33 mouse cellular contexts compared by ENCODE assay signal in genomic region chr5:21894168-21894567, GRCm38 (mm10). TPM values are rescaled to one million over a fixed set of nuclear protein-coding genes. Genes with fewer than 3 reads are reported as not detected.
DNase-seq lines count a peak whose midpoint lies in the region; ATAC-seq lines count a peak whose summit lies in the region.
"Had no signal": no experiment of that assay in that cellular context is flagged by ENCODE, and none has a peak within 500 bp of the region (broad histone marks: within the 10 kb centered on the region; RNA-seq: fewer than 3 reads in every experiment).

No protein-coding gene starts in this region.

- H3K4me3 ChIP-seq in hindbrain, embryonic 16.5 days (ENCODE audit: low read length): no peak overlapping the region
- H3K4me3 ChIP-seq: embryonic facial prominence, embryonic 10.5 days; embryonic facial prominence, embryonic 13.5 days; forebrain, embryonic 10.5 days; forebrain, embryonic 13.5 days; gastrocnemius, adult 2 months; heart, adult 2 months; heart, embryonic 10.5 days; hindbrain, embryonic 12.5 days; hindbrain, embryonic 15.5 days; intestine, embryonic 15.5 days had no signal

- no peaks in the 10 kb centered on the region for H3K9me3 ChIP-seq in hindbrain, embryonic 16.5 days (ENCODE audit: control insufficient read depth, low read length)
- H3K9me3 ChIP-seq: embryonic facial prominence, embryonic 10.5 days; embryonic facial prominence, embryonic 13.5 days; forebrain, embryonic 10.5 days; forebrain, embryonic 13.5 days; G1E; heart, embryonic 10.5 days; hindbrain, embryonic 12.5 days; hindbrain, embryonic 15.5 days; intestine, embryonic 15.5 days had no signal

- DNase-seq in frontal cortex, postnatal 10 days (ENCODE audit: low spot score in 2 of 2): no peak
- DNase-seq in left cerebral cortex, postnatal 14 days (ENCODE audit: low spot score in 2 of 2): peak; percentile 29 to 55
- DNase-seq in left cerebral cortex, postnatal 36 days (ENCODE audit: low spot score in 2 of 2): no peak
- peak; percentile 52 for DNase-seq in brain, adult 2 months (ENCODE audit: low read depth, low spot score)
- DNase-seq: adrenal gland, adult 2 months; adrenal gland, postnatal 14 days; cerebellum, adult 11-12 months; cerebellum, adult 8-10 months; cerebellum, postnatal 10 days; cerebellum, postnatal 36 days; embryo, embryonic 11 days; gastrocnemius, adult 2 months; gastrocnemius, postnatal 14 days; heart, adult 2 months; kidney, adult 11 months had no signal

- no peak overlapping the region for H3K4me2 ChIP-seq in hindbrain, embryonic 16.5 days (ENCODE audit: low read length)
- H3K4me2 ChIP-seq: embryonic facial prominence, embryonic 13.5 days; forebrain, embryonic 13.5 days; hindbrain, embryonic 12.5 days; hindbrain, embryonic 15.5 days; intestine, embryonic 15.5 days had no signal

- 89% methylated on average over 3 of the region's 3 CpGs for WGBS in hindbrain, embryonic 16.5 days

- no peaks in the 10 kb centered on the region for H3K27me3 ChIP-seq in hindbrain, embryonic 16.5 days (replicated peaks; ENCODE audit: control insufficient read depth, insufficient read depth, low read length)
- H3K27me3 ChIP-seq: embryonic facial prominence, embryonic 13.5 days; forebrain, embryonic 13.5 days; hindbrain, embryonic 12.5 days; hindbrain, embryonic 15.5 days; intestine, embryonic 15.5 days had no signal

- ATAC-seq in frontal cortex, adult (ENCODE audit: low TSS enrichment): peak; percentile 99
- ATAC-seq in hindbrain, embryonic 16.5 days: no peak
- ATAC-seq: forebrain, embryonic 13.5 days; forebrain, embryonic 16.5 days; intestine, embryonic 15.5 days; Patski had no signal

- no peaks in the 10 kb centered on the region for H3K4me1 ChIP-seq in hindbrain, embryonic 16.5 days (ENCODE audit: control insufficient read depth, insufficient read depth, low read depth, low read length)
- H3K4me1 ChIP-seq: embryonic facial prominence, embryonic 10.5 days; embryonic facial prominence, embryonic 13.5 days; forebrain, embryonic 10.5 days; forebrain, embryonic 13.5 days; hindbrain, embryonic 12.5 days; hindbrain, embryonic 15.5 days; intestine, embryonic 15.5 days had no signal

- no peak overlapping the region for H3K9ac ChIP-seq in hindbrain, embryonic 16.5 days (ENCODE audit: low read depth, low read length)
- H3K9ac ChIP-seq: embryonic facial prominence, embryonic 13.5 days; forebrain, embryonic 13.5 days; hindbrain, embryonic 12.5 days; hindbrain, embryonic 15.5 days; intestine, embryonic 15.5 days had no signal

- intact Hi-C loops in left cerebral cortex, postnatal 14 days (cut with DNase I): no loop called here
- intact Hi-C loops in left cerebral cortex, postnatal 36 days (cut with DNase I): no loop called here

- H3K27ac ChIP-seq in hindbrain, embryonic 16.5 days (ENCODE audit: low read depth, low read length): no peak overlapping the region
- H3K27ac ChIP-seq: embryonic facial prominence, embryonic 10.5 days; embryonic facial prominence, embryonic 13.5 days; forebrain, embryonic 10.5 days; forebrain, embryonic 13.5 days; gastrocnemius, adult 2 months; heart, adult 2 months; heart, embryonic 10.5 days; hindbrain, embryonic 12.5 days; hindbrain, embryonic 15.5 days; intestine, embryonic 15.5 days had no signal

- no peaks in the 10 kb centered on the region for H3K36me3 ChIP-seq in hindbrain, embryonic 16.5 days (ENCODE audit: control insufficient read depth, insufficient read depth, low read length)
- H3K36me3 ChIP-seq: embryonic facial prominence, embryonic 10.5 days; embryonic facial prominence, embryonic 13.5 days; forebrain, embryonic 10.5 days; G1E; heart, embryonic 10.5 days; hindbrain, embryonic 12.5 days; hindbrain, embryonic 15.5 days; intestine, embryonic 15.5 days had no signal

RNA-seq across cellular contexts. Expression of gene Slc26a5, which starts 28.8 kb away (rescaled TPM):
- total RNA-seq in left cerebral cortex, postnatal 14 days (2021): under 1 TPM in 1 of 2 experiments, not detected in 1; 0.70 TPM
- total RNA-seq in left cerebral cortex, postnatal 36 days (2021): under 1 TPM; 0.37 to 0.45 TPM
- 0.15 and 0.29 TPM in 2 replicates for polyA plus RNA-seq in hindbrain, embryonic 16.5 days (2015; fragmentation: Nextera tagmentation; extraction: Ambion mirVana)
- total RNA-seq: adrenal gland, postnatal 14 days; G1E; gastrocnemius, adult 2 months; gastrocnemius, postnatal 14 days; heart, adult 2 months; heart, postnatal 25 days; hematopoietic stem cell, adult 5-6 weeks had no signal
- polyA plus RNA-seq: adrenal gland, adult 2 months; G1E; gonadal fat pad, adult 2 months; heart, adult 2 months; heart, embryonic 10.5 days; heart, embryonic 14.5 days; heart, postnatal 0 days; hindbrain, embryonic 12.5 days; intestine, embryonic 15.5 days; Patski had no signal

Comparison
In these comparisons a context has a peak if more than half of its experiments do, and no peak if none do; other contexts are left out.
1. DNase-seq: peak in left cerebral cortex, postnatal 14 days (2 of 2) and brain, adult 2 months (single experiment); none in frontal cortex, postnatal 10 days (0 of 2) and left cerebral cortex, postnatal 36 days (0 of 2).